Mouse (Mus musculus): ENCODE measurements at regions not wholly inside any gene's neighbourhood (a gene's known extent, or its start where the extent isn't known, plus 50 kb on each side); places are given as distances from the start of the nearest gene placed in this dataset.

GRCm38 (mm10) chr16:24237425-24237824 is 155.9 kb upstream of the Lpp start:
- DNase-seq (ENCODE audit: low spot score in 2 of 2), result no peak
- H3K27ac ChIP-seq, result no peak overlapping the region
- no peak for TF ChIP-seq CTCF (conservative IDR thresholded peaks at IDR 0.05)
- no peak overlapping the region for H3K4me3 ChIP-seq

- Histone ChIP-seq H3K4me3 (no peak overlapping the region), H3K27ac (no peak overlapping the region)
- TF ChIP-seq CTCF (conservative IDR thresholded peaks at IDR 0.05), result no peak
- DNase-seq (ENCODE audit: low spot score in 2 of 2), result no peak
These were observed 156.3 kb upstream of the Lpp start for GRCm38 (mm10) chr16:24237013-24237412.

GRCm38 (mm10) chr16:24236511-24236910 is 156.8 kb upstream of the Lpp start:
- DNase-seq (ENCODE audit: low spot score in 2 of 2), result no peak
- TF ChIP-seq CTCF (conservative IDR thresholded peaks at IDR 0.05), result no peak
- no peak overlapping the region for H3K4me3 ChIP-seq
- no peak overlapping the region for H3K27ac ChIP-seq

GRCm38 (mm10) chr16:24234795-24235194 is 158.5 kb upstream of the Lpp start:
- Histone ChIP-seq H3K27ac (no peak overlapping the region), H3K4me3 (no peak overlapping the region)
- no peak for DNase-seq (ENCODE audit: low spot score in 2 of 2)
- TF ChIP-seq CTCF (conservative IDR thresholded peaks at IDR 0.05), result no peak

GRCm38 (mm10) chr16:24232001-24232530 is 161.2 kb upstream of the Lpp start:
- no peak for TF ChIP-seq CTCF (conservative IDR thresholded peaks at IDR 0.05)
- no peak overlapping the region for H3K27ac ChIP-seq
- no peak for DNase-seq (ENCODE audit: low spot score in 2 of 2)
- no peak overlapping the region for H3K4me3 ChIP-seq

GRCm38 (mm10) chr16:24231506-24231905 is 161.8 kb upstream of the Lpp start:
- Histone ChIP-seq H3K27ac (no peak overlapping the region), H3K4me3 (no peak overlapping the region)
- no peak for TF ChIP-seq CTCF (conservative IDR thresholded peaks at IDR 0.05)

GRCm38 (mm10) chr16:24229002-24229607 is 164.2 kb upstream of the Lpp start:
- TF ChIP-seq CTCF (conservative IDR thresholded peaks at IDR 0.05), result no peak
- DNase-seq (ENCODE audit: low spot score in 2 of 2), result no peak
- Histone ChIP-seq H3K27ac (no peak overlapping the region), H3K4me3 (no peak overlapping the region)

More at GRCm38 (mm10) chr16:24231506-24231905, 161.8 kb upstream of the Lpp start:
- DNase-seq (ENCODE audit: low spot score in 2 of 2), result no peak

GRCm38 (mm10) chr16:24225897-24226296 is 167.4 kb upstream of the Lpp start:
- no peak overlapping the region for H3K4me3 ChIP-seq

GRCm38 (mm10) chr16:24225090-24225489 is 168.2 kb upstream of the Lpp start:
- no peak for TF ChIP-seq CTCF (conservative IDR thresholded peaks at IDR 0.05)
- no peak overlapping the region for H3K27ac ChIP-seq
- no peak for DNase-seq (ENCODE audit: low spot score in 2 of 2)
- no peak overlapping the region for H3K4me3 ChIP-seq

More at GRCm38 (mm10) chr16:24225897-24226296, 167.4 kb upstream of the Lpp start:
- no peak for DNase-seq (ENCODE audit: low spot score in 2 of 2)
- TF ChIP-seq CTCF (conservative IDR thresholded peaks at IDR 0.05), result no peak
- no peak overlapping the region for H3K27ac ChIP-seq

GRCm38 (mm10) chr16:24223901-24224300 is 169.4 kb upstream of the Lpp start:
- H3K27ac ChIP-seq, result no peak overlapping the region
- no peak for TF ChIP-seq CTCF (conservative IDR thresholded peaks at IDR 0.05)
- DNase-seq (ENCODE audit: low spot score in 2 of 2), result no peak
- H3K4me3 ChIP-seq, result no peak overlapping the region

- H3K27ac ChIP-seq, result no peak overlapping the region
- no peak for DNase-seq (ENCODE audit: low spot score in 2 of 2)
- no peak overlapping the region for H3K4me3 ChIP-seq
- no peak for TF ChIP-seq CTCF (conservative IDR thresholded peaks at IDR 0.05)
These were observed 169.8 kb upstream of the Lpp start for GRCm38 (mm10) chr16:24223527-24223880.

- H3K4me3 ChIP-seq, result no peak overlapping the region
- no peak for TF ChIP-seq CTCF (conservative IDR thresholded peaks at IDR 0.05)
- no peak for DNase-seq (ENCODE audit: low spot score in 2 of 2)
- no peak overlapping the region for H3K27ac ChIP-seq
These were observed 170.4 kb upstream of the Lpp start for GRCm38 (mm10) chr16:24222759-24223526.

GRCm38 (mm10) chr16:24221992-24222391 is 171.3 kb upstream of the Lpp start:
- no peak overlapping the region for H3K4me3 ChIP-seq
- DNase-seq (ENCODE audit: low spot score in 2 of 2), result no peak
- TF ChIP-seq CTCF (conservative IDR thresholded peaks at IDR 0.05), result no peak
- H3K27ac ChIP-seq, result no peak overlapping the region

- TF ChIP-seq CTCF (conservative IDR thresholded peaks at IDR 0.05), result no peak
These were observed 172.7 kb upstream of the Lpp start for GRCm38 (mm10) chr16:24220613-24221012.

More at GRCm38 (mm10) chr16:24220613-24221012, 172.7 kb upstream of the Lpp start:
- DNase-seq (ENCODE audit: low spot score in 2 of 2), result no peak
- no peak overlapping the region for H3K27ac ChIP-seq
- no peak overlapping the region for H3K4me3 ChIP-seq

Data from layer of hippocampus, adult 2 months (tissue).